Mouse (Mus musculus) heart, embryonic 16.5 days (tissue): ENCODE data around the gene Ctso. TPM values are rescaled to one million over a fixed set of nuclear protein-coding genes. Genes with fewer than 3 reads are reported as not detected.

Source experiments
- ATAC-seq: fragments of 200-750 bp; cut with Nextera tagmentation; replicated peaks from 2 replicates; pipeline ENCODE4 v1.8.0; 2017; ENCODE audit warnings: moderate number of reproducible peaks; ENCODE audit not compliant: insufficient read depth, low FRiP score; ENCODE audit errors: extremely low read depth
- H3K27ac ChIP-seq: fragments of 300-500 bp; sonication (generic); 2 replicates; pipeline ENCODE4 v1.5.1; 2014; ENCODE audit warnings: mild to moderate bottlenecking, low read length, control low read depth, moderate library complexity
- H3K27me3 ChIP-seq: fragments of 300-500 bp; sonication (generic); 2 replicates; pipeline ENCODE4 v1.6.1; 2014; ENCODE audit warnings: low read length, mixed read lengths; ENCODE audit not compliant: control insufficient read depth, insufficient read depth
- H3K36me3 ChIP-seq: fragments of 300-500 bp; sonication (generic); 2 replicates; pipeline ENCODE4 v1.6.1; 2014; ENCODE audit not compliant: control insufficient read depth, insufficient read depth
- H3K4me1 ChIP-seq: fragments of 300-500 bp; sonication (generic); 2 replicates; pipeline ENCODE4 v1.6.1; 2014; ENCODE audit warnings: low read length, mixed read lengths; ENCODE audit not compliant: control insufficient read depth, insufficient read depth
- H3K4me2 ChIP-seq: fragments of 300-500 bp; sonication (generic); 2 replicates; pipeline ENCODE4 v1.6.1; 2014; ENCODE audit warnings: low read depth, mild to moderate bottlenecking, control low read depth, low read length
- H3K4me3 ChIP-seq: fragments of 300-500 bp; sonication (generic); 2 replicates; pipeline ENCODE4 v1.5.1; 2014; ENCODE audit warnings: mild to moderate bottlenecking, control low read depth, low read length
- H3K9ac ChIP-seq: fragments of 300-500 bp; sonication (generic); 2 replicates; pipeline ENCODE4 v1.6.1; 2014; ENCODE audit warnings: low read length, control low read depth
- H3K9me3 ChIP-seq: fragments of 300-500 bp; sonication (generic); replicated peaks from 2 replicates; pipeline ENCODE4 v1.6.1; 2016; ENCODE audit warnings: low read length; ENCODE audit not compliant: control insufficient read depth
- WGBS: fragments of 180-500 bp; shearing (Covaris S2); extraction: QIAGEN DNeasy Blood & Tissue Kit; methylation state at CpG from one replicate; pipeline ENCODE4 v1.1.7; 2014; 5-methylcytosine and 5-hydroxymethylcytosine counted together
- polyA plus RNA-seq: library from polyadenylated mRNA; unstranded; fragments of >200 nt; fragmentation: Nextera tagmentation; extraction: Ambion mirVana; gene quantifications from 2 replicates; pipeline ENCODE4 v1.2.1, GENCODE M21; 2015

The Ctso gene
- polyA plus RNA-seq = 20.5 and 22.1 TPM in 2 replicates

GRCm38 (mm10) chr3:81932141-81933101 is at the start of gene Ctso:
Gene Ctso, plus strand, starts transcription at chr3:81932601.
- Histone ChIP-seq H3K4me3 (peak within 1 kb of the TSS; percentile 84), H3K4me2 (peak within 1 kb of the TSS; percentile 49), H3K4me1 (peaks cover 6% of the 10 kb centered on the region), H3K9ac (peak within 1 kb of the TSS; percentile 89), H3K27me3 (no peaks in the 10 kb centered on the region), H3K36me3 (no peaks in the 10 kb centered on the region), H3K27ac (peak within 1 kb of the TSS; percentile 94), H3K9me3 (no peaks in the 10 kb centered on the region)
- peak; percentile 93 for ATAC-seq
- WGBS = 13% methylated on average over 27 of the region's 27 CpGs

GRCm38 (mm10) chr3:81883916-81884315 is 48.5 kb upstream of the Ctso start:
- H3K4me1 ChIP-seq = no peaks in the 10 kb centered on the region
- no peaks in the 10 kb centered on the region for H3K36me3 ChIP-seq
- no peaks in the 10 kb centered on the region for H3K9me3 ChIP-seq
- H3K27me3 ChIP-seq = no peaks in the 10 kb centered on the region
- H3K9ac ChIP-seq = no peak overlapping the region
- no peak overlapping the region for H3K27ac ChIP-seq
- no peak overlapping the region for H3K4me2 ChIP-seq
- H3K4me3 ChIP-seq = no peak overlapping the region
- no peak for ATAC-seq

- 93% methylated on average over 2 of the region's 2 CpGs for WGBS
- Histone ChIP-seq H3K27me3 (no peaks in the 10 kb centered on the region), H3K4me2 (no peak overlapping the region), H3K9me3 (no peaks in the 10 kb centered on the region), H3K4me3 (no peak overlapping the region), H3K9ac (no peak overlapping the region), H3K27ac (no peak overlapping the region), H3K36me3 (no peaks in the 10 kb centered on the region), H3K4me1 (no peaks in the 10 kb centered on the region)
- no peak for ATAC-seq
These were observed 46.8 kb upstream of the Ctso start for GRCm38 (mm10) chr3:81885566-81885965.

DNA sequence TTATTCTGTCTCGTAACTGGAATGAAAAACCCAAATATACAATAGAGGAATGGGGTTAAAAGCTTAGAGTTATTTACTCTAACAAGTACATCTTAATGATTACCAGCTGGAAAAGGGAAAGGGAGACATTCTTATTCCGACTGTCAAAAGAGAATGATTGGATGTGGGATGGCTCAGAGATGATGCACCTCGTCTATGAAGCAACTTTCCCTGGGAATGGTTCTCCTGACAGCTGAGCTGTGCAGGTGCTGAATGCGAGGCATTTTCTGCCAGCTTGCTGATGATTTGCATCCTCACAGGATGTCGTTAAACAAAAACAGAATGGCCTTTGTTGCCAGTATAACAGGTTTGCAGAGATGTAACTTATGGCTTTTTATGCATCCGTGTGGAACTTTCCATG is 43.3 kb upstream of the Ctso start:
- H3K27ac ChIP-seq = no peak overlapping the region
- WGBS = 62% methylated on average over 6 of the region's 6 CpGs
- no peaks in the 10 kb centered on the region for H3K27me3 ChIP-seq
- no peak for ATAC-seq
- H3K4me2 ChIP-seq = no peak overlapping the region
- H3K4me1 ChIP-seq = no peaks in the 10 kb centered on the region
- H3K36me3 ChIP-seq = no peaks in the 10 kb centered on the region
- H3K4me3 ChIP-seq = no peak overlapping the region
- H3K9ac ChIP-seq = no peak overlapping the region
- no peaks in the 10 kb centered on the region for H3K9me3 ChIP-seq

DNA sequence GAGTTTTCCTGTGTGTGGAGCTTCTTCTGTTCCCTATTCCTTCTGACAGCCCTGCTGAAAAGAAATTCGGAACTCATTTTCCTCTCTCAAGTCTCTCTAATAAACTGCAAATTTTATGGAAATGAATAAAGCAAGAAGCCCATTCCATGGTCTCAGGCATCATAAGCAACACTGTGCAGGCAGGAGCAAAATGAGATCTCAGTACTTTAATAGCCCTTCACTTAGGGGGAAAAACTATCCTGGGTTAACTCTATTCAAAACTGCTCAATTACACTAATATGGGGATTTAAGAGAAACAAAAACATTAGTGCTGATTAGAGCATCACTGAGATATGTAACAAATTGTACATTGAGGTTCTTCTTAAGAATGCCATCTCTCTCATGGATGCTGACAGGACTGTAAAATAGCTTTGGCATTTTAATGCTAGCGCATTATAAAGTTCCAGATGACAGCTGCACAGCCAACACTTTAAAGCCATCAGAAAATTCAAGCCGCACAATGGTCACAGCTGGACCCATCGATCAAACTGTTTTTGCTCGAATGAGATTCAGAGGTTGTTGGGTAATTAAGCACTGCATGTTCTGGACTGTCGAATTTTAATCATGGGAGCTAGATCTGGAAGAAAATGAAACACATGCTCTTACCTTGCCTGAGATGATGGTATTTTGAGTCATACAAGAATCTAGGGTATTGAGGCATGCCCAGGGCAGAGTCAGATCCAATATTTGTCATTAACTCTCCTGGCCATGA is 21.9 kb upstream of the Ctso start:
- H3K9me3 ChIP-seq = no peaks in the 10 kb centered on the region
- ATAC-seq = no peak
- no peaks in the 10 kb centered on the region for H3K27me3 ChIP-seq
- no peak overlapping the region for H3K27ac ChIP-seq
- H3K4me1 ChIP-seq = no peaks in the 10 kb centered on the region
- no peak overlapping the region for H3K4me3 ChIP-seq
- 73% methylated on average over 6 of the region's 6 CpGs for WGBS
- no peak overlapping the region for H3K4me2 ChIP-seq
- no peaks in the 10 kb centered on the region for H3K36me3 ChIP-seq
- no peak overlapping the region for H3K9ac ChIP-seq

GRCm38 (mm10) chr3:81916030-81916686 is 16.2 kb upstream of the Ctso start:
- ATAC-seq = no peak; the same call in 1 of the 2 replicates
- Histone ChIP-seq H3K9ac (no peak overlapping the region), H3K4me3 (no peak overlapping the region), H3K4me2 (no peak overlapping the region), H3K36me3 (no peaks in the 10 kb centered on the region), H3K27ac (no peak overlapping the region), H3K9me3 (no peaks in the 10 kb centered on the region), H3K27me3 (no peaks in the 10 kb centered on the region), H3K4me1 (no peaks in the 10 kb centered on the region)
- WGBS = 65% methylated on average over 5 of the region's 5 CpGs

- WGBS = 83% methylated on average over 3 of the region's 3 CpGs
- Histone ChIP-seq H3K36me3 (no peaks in the 10 kb centered on the region), H3K27me3 (no peaks in the 10 kb centered on the region), H3K27ac (no peak overlapping the region), H3K9ac (no peak overlapping the region), H3K4me2 (no peak overlapping the region), H3K4me1 (no peaks in the 10 kb centered on the region), H3K4me3 (no peak overlapping the region), H3K9me3 (no peaks in the 10 kb centered on the region)
- no peak for ATAC-seq
These were observed 15.0 kb upstream of the Ctso start for GRCm38 (mm10) chr3:81917354-81917935.

DNA sequence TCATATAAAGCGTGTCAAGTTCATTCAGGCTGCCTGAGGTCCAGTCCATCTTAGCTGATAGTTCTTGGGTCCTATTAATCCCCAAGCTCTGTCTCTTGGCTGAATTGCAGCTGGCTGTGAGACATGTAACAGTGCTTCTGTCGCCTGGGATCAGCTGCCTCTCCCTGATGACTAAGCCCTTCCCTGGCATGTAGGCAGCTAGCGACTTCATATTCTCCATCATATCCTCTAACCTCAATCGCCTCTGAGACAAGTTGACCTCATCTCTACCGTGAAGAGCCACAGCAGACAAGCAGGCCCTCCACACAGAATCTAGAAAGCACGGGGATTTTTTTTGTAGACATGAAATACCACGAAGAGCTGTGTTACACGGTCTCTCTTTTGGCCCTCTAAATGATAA is 14.2 kb upstream of the Ctso start:
- no peak overlapping the region for H3K9ac ChIP-seq
- H3K27me3 ChIP-seq = no peaks in the 10 kb centered on the region
- H3K4me1 ChIP-seq = no peaks in the 10 kb centered on the region
- no peaks in the 10 kb centered on the region for H3K36me3 ChIP-seq
- WGBS = 68% methylated on average over 8 of the region's 8 CpGs
- no peak for ATAC-seq
- no peak overlapping the region for H3K4me2 ChIP-seq
- H3K4me3 ChIP-seq = no peak overlapping the region
- H3K27ac ChIP-seq = no peak overlapping the region
- no peaks in the 10 kb centered on the region for H3K9me3 ChIP-seq
